Mouse (Mus musculus) ES-Bruce4 (cell line): ENCODE results near the gene Fbxo36.

Source experiments
- CTCF ChIP-seq: IDR thresholded peaks from one replicate; pipeline ENCODE4 v1.8.1; 2011; ENCODE audit warnings: low read depth, low read length
- EP300 ChIP-seq: IDR thresholded peaks from 2 replicates; pipeline ENCODE4 v1.6.1; 2011; ENCODE audit warnings: low read depth, low read length; ENCODE audit not compliant: insufficient read depth
- POLR2A ChIP-seq: IDR thresholded peaks from one replicate; pipeline ENCODE4 v1.8.1; 2011; ENCODE audit warnings: low read length; ENCODE audit not compliant: insufficient read depth

DNA sequence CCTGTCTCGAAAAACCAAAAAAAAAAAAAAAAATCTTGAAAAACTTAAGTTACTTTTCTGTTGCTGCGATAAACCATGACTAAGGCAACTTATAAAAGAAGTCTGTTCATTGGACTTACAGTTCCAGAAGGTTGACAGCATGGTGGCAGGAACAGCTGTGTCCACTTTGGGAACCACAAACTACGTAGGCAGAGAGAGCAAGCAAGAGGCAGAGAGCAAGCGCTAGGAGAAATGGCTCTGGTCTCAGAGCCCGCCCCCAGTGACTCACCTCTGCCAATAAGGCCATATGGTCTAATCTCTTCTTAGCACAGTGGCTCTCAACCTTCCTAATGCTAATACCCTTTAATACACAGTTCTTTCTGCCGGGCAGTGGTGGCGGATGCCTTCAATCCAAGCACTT, 10.2 kb downstream of the Fbxo36 start:
- TF ChIP-seq POLR2A (no peak), CTCF (no peak), EP300 (0 out of 2 replicates have a peak, but pooled peaks have one; percentile 3)
